Mouse (Mus musculus) common myeloid progenitor, adult 5-6 weeks (primary cell): ENCODE measurements around the gene B830017H08Rik. TPM values are rescaled to one million over a fixed set of nuclear protein-coding genes. Genes with fewer than 3 reads are reported as not detected.

Experiments
- total RNA-seq: library from RNA; stranded (forward); fragments of 200-1000, 187-1606 nt; gene quantifications from 2 replicates; pipeline ENCODE4 v1.2.3, GENCODE M21; 2017

Gene B830017H08Rik
- total RNA-seq, 1 experiment from 2014 or later, result not detected

Other genes with a start within 250 kb of the B830017H08Rik start
- 7.1 and 10.2 TPM in 2 replicates for gene Slc7a4, start 249.9 kb upstream of the B830017H08Rik start, total RNA-seq
- gene Smpd4, start 213.8 kb upstream of the B830017H08Rik start, total RNA-seq, result 31.2 and 34.8 TPM in 2 replicates
- gene Ccdc74a, start 186.7 kb upstream of the B830017H08Rik start, total RNA-seq, result 2.2 and 4.4 TPM in 2 replicates
- gene Med15, start 100.2 kb upstream of the B830017H08Rik start, total RNA-seq, result 21.4 and 30.8 TPM in 2 replicates
- 27.0 and 33.2 TPM in 2 replicates for gene Klhl22, start 73.5 kb upstream of the B830017H08Rik start, total RNA-seq
- not detected in 2 replicates for gene Scarf2, start 35.8 kb upstream of the B830017H08Rik start, total RNA-seq
- 5.4 TPM in 1 of 2 replicates, not detected in the other for gene Car15, start 5.2 kb downstream of the B830017H08Rik start, total RNA-seq
- 1.1 TPM in 1 of 2 replicates, not detected in the other for gene Gm20518, start 58.5 kb downstream of the B830017H08Rik start, total RNA-seq
- gene Tssk1, start 61.1 kb downstream of the B830017H08Rik start, total RNA-seq, result not detected in 2 replicates
- 29.4 and 43.8 TPM in 2 replicates for gene Dgcr2, start 65.4 kb downstream of the B830017H08Rik start, total RNA-seq
- gene Tssk2, start 65.5 kb downstream of the B830017H08Rik start, total RNA-seq, result not detected in 2 replicates
- 14.4 and 37.0 TPM in 2 replicates for gene Ess2, start 78.2 kb downstream of the B830017H08Rik start, total RNA-seq
- gene Gsc2, start 81.9 kb downstream of the B830017H08Rik start, total RNA-seq, result not detected in 2 replicates
- gene Slc25a1, start 95.1 kb downstream of the B830017H08Rik start, total RNA-seq, result 58.6 and 63.7 TPM in 2 replicates
- not detected in 2 replicates for gene Vpreb2, start 147.3 kb downstream of the B830017H08Rik start, total RNA-seq
- gene Dgcr6, start 219.7 kb downstream of the B830017H08Rik start, total RNA-seq, result 17.8 and 20.9 TPM in 2 replicates